Mouse (Mus musculus) liver, adult 2 months (tissue): Measurements from ENCODE around the gene Gm438. TPM values are rescaled to one million over a fixed set of nuclear protein-coding genes. Genes with fewer than 3 reads are reported as not detected.
"Not testable (repeated sequence)": the region's sequence is repeated elsewhere in the genome, so short reads cannot be mapped to it uniquely, and the experiment has no call there.

Experiments used
- DNase-seq: peaks from one replicate; pipeline ENCODE4 v3.0.0-alpha.2; 2011; ENCODE audit warnings: low read depth, low spot score; ENCODE audit errors: extremely low read depth
- H3K27ac ChIP-seq: fragments of 200-500 bp; replicated peaks from 2 replicates; pipeline ENCODE4 v1.5.1; 2012; ENCODE audit warnings: low read depth, mild to moderate bottlenecking, control low read depth, inconsistent platforms, low read length; ENCODE audit not compliant: insufficient read depth
- H3K27me3 ChIP-seq: fragments of 200-500 bp; 2 replicates; pipeline ENCODE4 v1.6.1; 2012; ENCODE audit warnings: mild to moderate bottlenecking, moderate library complexity, low read length, inconsistent platforms; ENCODE audit not compliant: control insufficient read depth, insufficient read depth
- H3K36me3 ChIP-seq: fragments of 200-500 bp; 2 replicates; pipeline ENCODE4 v1.6.1; 2012; ENCODE audit warnings: low read length, inconsistent platforms; ENCODE audit not compliant: control insufficient read depth, insufficient read depth
- H3K4me1 ChIP-seq: fragments of 200-500 bp; 2 replicates; pipeline ENCODE4 v1.6.1; 2011; ENCODE audit warnings: low read length; ENCODE audit not compliant: control insufficient read depth, insufficient read depth
- H3K4me3 ChIP-seq: fragments of 200-500 bp; 2 replicates; pipeline ENCODE4 v1.5.1; 2011; ENCODE audit warnings: low read depth, mild to moderate bottlenecking, control low read depth, low read length, moderate library complexity; ENCODE audit not compliant: insufficient read depth
- H3K79me2 ChIP-seq: fragments of 200-500 bp; 2 replicates; pipeline ENCODE4 v1.6.1; 2012; ENCODE audit warnings: inconsistent platforms, mild to moderate bottlenecking, low read length, moderate library complexity; ENCODE audit not compliant: control insufficient read depth, insufficient read depth
- H3K9ac ChIP-seq: fragments of 200-500 bp; 2 replicates; pipeline ENCODE4 v1.6.1; 2012; ENCODE audit warnings: low read depth, mild to moderate bottlenecking, control low read depth, inconsistent platforms, low read length
- CTCF ChIP-seq: fragments of 200-500 bp; IDR thresholded peaks from 2 replicates; pipeline ENCODE4 v1.5.1; 2011; ENCODE audit warnings: low read depth, low read length, control low read depth
- POLR2A ChIP-seq: fragments of 200-500 bp; IDR thresholded peaks from 2 replicates; pipeline ENCODE4 v1.6.1; 2011; ENCODE audit warnings: low read length, control low read depth; ENCODE audit not compliant: insufficient read depth; ENCODE audit errors: extremely low read depth
- WGBS: fragments of 180-500 bp; shearing (Covaris S2); methylation state at CpG from one replicate; pipeline ENCODE4 v1.1.7; 2018; 5-methylcytosine and 5-hydroxymethylcytosine counted together
- polyA plus RNA-seq: library from polyadenylated mRNA; depleted of rRNA; stranded (reverse); fragments of >200 nt; gene quantifications from 2 replicates; pipeline ENCODE4 v1.2.3, GENCODE M21; 2012; rRNA removed
- total RNA-seq: library from RNA; depleted of rRNA; stranded (reverse); fragments of >200 nt; gene quantifications from 2 replicates; pipeline ENCODE4 v1.2.3, GENCODE M21; 2014; rRNA removed

Gm438 gene
- total RNA-seq: not detected in 2 replicates
- not detected in 2 replicates for polyA plus RNA-seq

- TF ChIP-seq CTCF (no peak), POLR2A (no peak)
- H3K27ac ChIP-seq: no peak within 1 kb of the TSS
- no peaks in the 10 kb centered on the region for H3K36me3 ChIP-seq
- no peak within 1 kb of the TSS for H3K9ac ChIP-seq
- H3K79me2 ChIP-seq: no peaks in the 10 kb centered on the region
- no peak within 1 kb of the TSS for H3K4me3 ChIP-seq
- no peaks in the 10 kb centered on the region for H3K4me1 ChIP-seq
- no peak for DNase-seq
- no peaks in the 10 kb centered on the region for H3K27me3 ChIP-seq
Observed at GRCm38 (mm10) chr4:144786483-144786882, at the start of gene Gm438. TSS of gene Gm438 (minus strand) at chr4:144786583.

- WGBS: 65% methylated on average over 2 of the region's 2 CpGs
- TF ChIP-seq CTCF (no peak), POLR2A (no peak)
Observed at GRCm38 (mm10) chr4:144824706-144825105, 38.3 kb upstream of the Gm438 start.

GRCm38 (mm10) chr4:144823996-144824395, 37.6 kb upstream of the Gm438 start:
- Histone ChIP-seq H3K4me3 (no peak overlapping the region), H3K27ac (no peak overlapping the region), H3K79me2 (no peaks in the 10 kb centered on the region), H3K9ac (no peak overlapping the region), H3K36me3 (no peaks in the 10 kb centered on the region), H3K4me1 (no peaks in the 10 kb centered on the region), H3K27me3 (no peaks in the 10 kb centered on the region)
- DNase-seq: no peak
- TF ChIP-seq POLR2A: no peak
- TF ChIP-seq CTCF: no peak
- WGBS: 88% methylated on average over 2 of the region's 2 CpGs

More at GRCm38 (mm10) chr4:144824706-144825105, 38.3 kb upstream of the Gm438 start:
- Histone ChIP-seq H3K4me3 (no peak overlapping the region), H3K9ac (no peak overlapping the region), H3K79me2 (no peaks in the 10 kb centered on the region), H3K27me3 (no peaks in the 10 kb centered on the region), H3K27ac (no peak overlapping the region), H3K4me1 (no peaks in the 10 kb centered on the region), H3K36me3 (no peaks in the 10 kb centered on the region)
- DNase-seq: no peak

DNA sequence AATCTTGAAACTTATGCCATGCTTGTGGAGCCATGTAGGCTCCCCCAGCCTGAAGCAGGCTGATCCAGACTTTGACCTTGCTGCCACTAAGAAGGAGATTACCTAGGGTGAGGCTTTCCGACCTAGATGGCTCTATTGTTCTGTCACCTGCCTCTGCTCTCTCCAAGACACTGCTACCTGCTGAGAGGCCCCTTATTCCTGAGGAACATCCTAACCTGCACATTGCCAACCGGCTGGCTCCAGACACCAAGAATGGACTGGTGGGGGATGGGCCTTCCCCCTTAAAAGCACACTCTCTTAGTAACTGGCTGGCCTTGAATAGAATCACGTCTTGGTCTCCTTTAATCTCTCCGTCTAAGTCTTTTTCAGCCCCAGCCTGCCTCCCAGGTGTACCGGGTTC, 20.8 kb upstream of the Gm438 start:
- not testable (repeated sequence) for H3K27ac ChIP-seq, H3K9ac ChIP-seq, DNase-seq, H3K4me1 ChIP-seq, H3K27me3 ChIP-seq, H3K4me3 ChIP-seq, H3K36me3 ChIP-seq, H3K79me2 ChIP-seq
- 59% methylated on average over 5 of the region's 5 CpGs for WGBS

DNA sequence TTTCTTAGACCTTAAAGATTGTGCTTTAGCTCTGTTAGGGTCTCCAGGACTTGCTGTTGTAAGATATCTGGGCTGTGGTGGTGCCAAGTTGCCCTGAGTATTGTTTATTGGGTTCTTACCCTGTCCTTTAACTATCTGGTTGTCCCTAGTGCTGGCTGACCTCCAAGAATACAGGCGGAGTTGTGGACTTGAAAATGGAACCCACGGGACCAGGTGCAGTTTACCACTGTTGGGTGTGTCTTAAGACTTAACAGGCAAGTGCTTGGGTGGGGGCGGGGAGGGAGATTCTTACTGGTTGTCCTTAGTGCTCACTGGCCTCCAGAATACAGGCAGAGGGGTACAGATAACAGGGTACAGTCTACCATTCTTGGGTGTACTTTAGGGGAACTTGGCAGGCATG, 17.2 kb upstream of the Gm438 start:
- WGBS: 74% methylated on average over 3 of the region's 3 CpGs
- H3K36me3 ChIP-seq: no peaks in the 10 kb centered on the region
- DNase-seq: no peak
- no peak overlapping the region for H3K9ac ChIP-seq
- H3K79me2 ChIP-seq: no peaks in the 10 kb centered on the region
- no peaks in the 10 kb centered on the region for H3K27me3 ChIP-seq
- H3K4me1 ChIP-seq: no peaks in the 10 kb centered on the region
- TF ChIP-seq POLR2A (no peak), CTCF (no peak)
- no peak overlapping the region for H3K4me3 ChIP-seq
- no peak overlapping the region for H3K27ac ChIP-seq

DNA sequence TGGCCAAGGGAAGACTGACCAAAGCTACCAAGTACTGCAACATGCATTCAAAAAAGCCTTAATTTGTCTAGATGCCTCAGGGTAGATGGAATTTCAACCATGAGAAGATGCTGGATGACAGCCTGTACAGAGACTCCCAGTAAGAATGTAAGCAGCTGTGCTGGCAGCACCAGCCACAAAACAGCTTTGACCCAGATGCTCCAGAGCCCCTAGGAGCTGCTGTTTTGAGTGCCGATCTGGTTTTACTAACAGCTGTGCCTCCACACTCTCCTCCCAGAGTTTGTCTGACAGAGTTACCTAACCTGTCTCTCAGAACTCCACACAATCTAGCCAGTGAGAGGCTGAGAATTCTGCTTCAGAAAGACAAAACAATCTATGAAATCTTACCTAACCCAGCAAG, 3.8 kb upstream of the Gm438 start:
- no peak overlapping the region for H3K9ac ChIP-seq
- TF ChIP-seq POLR2A: no peak
- TF ChIP-seq CTCF: no peak
- no peak for DNase-seq
- no peaks in the 10 kb centered on the region for H3K36me3 ChIP-seq
- H3K4me3 ChIP-seq: no peak overlapping the region
- no peaks in the 10 kb centered on the region for H3K4me1 ChIP-seq
- H3K79me2 ChIP-seq: no peaks in the 10 kb centered on the region
- WGBS: 83% methylated on average over 1 of the region's 1 CpGs
- no peaks in the 10 kb centered on the region; the same call in 1 of the 2 replicates for H3K27me3 ChIP-seq
- no peak overlapping the region for H3K27ac ChIP-seq
